Comparison of ENCODE assay signal across 25 mouse cellular contexts in the genomic region with DNA sequence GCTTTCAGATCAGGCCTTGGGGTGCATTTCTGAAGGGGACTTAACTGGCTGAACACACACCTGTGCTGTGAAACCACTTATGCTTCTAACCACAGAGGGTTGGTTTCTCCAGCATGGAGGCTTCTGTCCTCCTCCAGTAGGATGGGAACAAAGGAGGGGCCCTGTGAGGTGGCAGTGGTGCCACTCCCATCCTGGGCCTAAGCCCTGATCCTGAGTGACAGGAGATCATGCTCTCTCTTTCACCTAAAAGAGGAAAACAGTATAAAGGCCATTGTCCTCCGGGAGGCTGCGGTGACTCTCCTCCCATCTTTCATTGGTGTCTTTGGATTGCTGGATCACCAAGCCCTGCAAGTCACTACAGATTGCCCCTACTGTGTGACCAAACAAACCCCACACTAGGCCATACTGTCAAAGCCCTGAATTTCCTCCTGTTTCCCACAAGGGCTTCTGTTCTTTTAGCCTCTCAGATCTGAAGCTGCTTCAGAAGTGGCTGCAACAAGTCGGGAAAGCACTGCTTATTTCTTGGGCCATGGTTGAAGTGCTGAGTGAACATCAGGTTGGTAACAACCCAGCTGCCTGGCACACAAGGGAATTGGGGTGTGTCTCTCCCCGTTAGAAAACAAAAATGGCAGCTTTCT.
A peak's percentile ranks its signal among the peaks of the same experiment; 100 is the strongest.
DNase-seq lines count a peak whose midpoint lies in the region; ATAC-seq lines count a peak whose summit lies in the region.
"Had no signal": no experiment of that assay in that cellular context is flagged by ENCODE, and none has a peak within 500 bp of the region (broad histone marks: within the 10 kb centered on the region; RNA-seq: fewer than 3 reads in every experiment).

No protein-coding gene starts in this region.

- no peak overlapping the region for H3K4me3 ChIP-seq in embryonic facial prominence, embryonic 14.5 days (ENCODE audit: low read depth, low read length)
- H3K4me3 ChIP-seq in embryonic facial prominence, embryonic 10.5 days = no peak overlapping the region
- H3K4me3 ChIP-seq in heart, embryonic 13.5 days = no peak overlapping the region
- H3K4me3 ChIP-seq in heart, embryonic 12.5 days = no peak overlapping the region
- H3K4me3 ChIP-seq in midbrain, embryonic 11.5 days (ENCODE audit: low read depth, low read length) = no peak overlapping the region
- no peak overlapping the region for H3K4me3 ChIP-seq in midbrain, embryonic 14.5 days (replicated peaks; ENCODE audit: low read depth, low read length)
- H3K4me3 ChIP-seq: embryonic facial prominence, embryonic 13.5 days; heart, adult 2 months; heart, embryonic 10.5 days; heart, embryonic 15.5 days; hindbrain, embryonic 13.5 days; intestine, embryonic 15.5 days had no signal

- H3K9me3 ChIP-seq in embryonic facial prominence, embryonic 14.5 days (ENCODE audit: control insufficient read depth, low read length) = no peaks in the 10 kb centered on the region
- no peaks in the 10 kb centered on the region for H3K9me3 ChIP-seq in embryonic facial prominence, embryonic 10.5 days
- H3K9me3 ChIP-seq in heart, embryonic 13.5 days = no peaks in the 10 kb centered on the region
- no peaks in the 10 kb centered on the region for H3K9me3 ChIP-seq in heart, embryonic 12.5 days (replicated peaks)
- no peaks in the 10 kb centered on the region for H3K9me3 ChIP-seq in midbrain, embryonic 11.5 days (ENCODE audit: control insufficient read depth, low read length)
- no peaks in the 10 kb centered on the region for H3K9me3 ChIP-seq in midbrain, embryonic 14.5 days (ENCODE audit: control insufficient read depth, low read length)
- H3K9me3 ChIP-seq: embryonic facial prominence, embryonic 13.5 days; heart, embryonic 10.5 days; heart, embryonic 15.5 days; hindbrain, embryonic 13.5 days; intestine, embryonic 15.5 days had no signal

- ATAC-seq in embryonic facial prominence, embryonic 14.5 days (ENCODE audit: low read depth) = peak; percentile 61; the same call in 1 of the 2 replicates
- peak; percentile 37; the same call in 1 of the 2 replicates for ATAC-seq in heart, embryonic 13.5 days (ENCODE audit: extremely low read depth, insufficient number of reproducible peaks, low FRiP score, low TSS enrichment)
- no peak for ATAC-seq in heart, embryonic 12.5 days (ENCODE audit: insufficient number of reproducible peaks, low FRiP score)
- ATAC-seq in midbrain, embryonic 11.5 days (ENCODE audit: low FRiP score) = no peak
- ATAC-seq in midbrain, embryonic 14.5 days (ENCODE audit: low FRiP score, low TSS enrichment) = no peak
- ATAC-seq: forebrain, embryonic 14.5 days; intestine, embryonic 15.5 days had no signal

- DNase-seq in embryonic facial prominence, embryonic 14.5 days (ENCODE audit: low spot score) = no peak
- DNase-seq in embryonic facial prominence, embryonic 10.5 days (ENCODE audit: low spot score) = no peak
- peak; percentile 81 for DNase-seq in midbrain, embryonic 11.5 days (ENCODE audit: low spot score, missing footprints)
- DNase-seq in midbrain, embryonic 14.5 days = no peak
- DNase-seq in NIH3T3 (ENCODE audit: low read depth) = peak; percentile 55
- DNase-seq in thymus, postnatal 10 days (ENCODE audit: low spot score in 2 of 2) = no peak
- DNase-seq: adrenal gland, adult 2 months; adrenal gland, postnatal 14 days; cerebellum, adult 11 months; cerebellum, adult 2 months; cerebellum, adult 9-11 months; cerebellum, postnatal 25 days; gastrocnemius, postnatal 25 days; heart, adult 2 months; heart, postnatal 10 days; heart, postnatal 4 days had no signal

- no peak overlapping the region for H3K4me2 ChIP-seq in embryonic facial prominence, embryonic 14.5 days (ENCODE audit: low read depth, low read length)
- H3K4me2 ChIP-seq in heart, embryonic 13.5 days = no peak overlapping the region
- no peak overlapping the region for H3K4me2 ChIP-seq in heart, embryonic 12.5 days
- H3K4me2 ChIP-seq in midbrain, embryonic 11.5 days = no peak overlapping the region
- no peak overlapping the region for H3K4me2 ChIP-seq in midbrain, embryonic 14.5 days (ENCODE audit: low read length)
- H3K4me2 ChIP-seq: embryonic facial prominence, embryonic 13.5 days; heart, embryonic 15.5 days; hindbrain, embryonic 13.5 days; intestine, embryonic 15.5 days had no signal

- 56% methylated on average over 4 of the region's 4 CpGs for WGBS in embryonic facial prominence, embryonic 14.5 days
- 49% methylated on average over 4 of the region's 4 CpGs for WGBS in embryonic facial prominence, embryonic 10.5 days
- WGBS in heart, embryonic 13.5 days = 60% methylated on average over 4 of the region's 4 CpGs
- 72% methylated on average over 4 of the region's 4 CpGs for WGBS in heart, embryonic 12.5 days
- 30% methylated on average over 4 of the region's 4 CpGs for WGBS in midbrain, embryonic 11.5 days
- 16% methylated on average over 4 of the region's 4 CpGs for whole genome bisulfite sequencing in midbrain, embryonic 14.5 days

- H3K9ac ChIP-seq in embryonic facial prominence, embryonic 14.5 days (ENCODE audit: low read depth, low read length) = no peak overlapping the region
- H3K9ac ChIP-seq in heart, embryonic 13.5 days = no peak overlapping the region
- H3K9ac ChIP-seq in heart, embryonic 12.5 days = no peak overlapping the region
- no peak overlapping the region for H3K9ac ChIP-seq in midbrain, embryonic 11.5 days (ENCODE audit: low read length)
- no peak overlapping the region for H3K9ac ChIP-seq in midbrain, embryonic 14.5 days (replicated peaks; ENCODE audit: low read length)
- H3K9ac ChIP-seq: embryonic facial prominence, embryonic 13.5 days; heart, embryonic 15.5 days; hindbrain, embryonic 13.5 days; intestine, embryonic 15.5 days had no signal

- no peaks in the 10 kb centered on the region for H3K36me3 ChIP-seq in embryonic facial prominence, embryonic 14.5 days (ENCODE audit: control insufficient read depth, insufficient read depth, low read length)
- no peaks in the 10 kb centered on the region for H3K36me3 ChIP-seq in embryonic facial prominence, embryonic 10.5 days (replicated peaks)
- H3K36me3 ChIP-seq in heart, embryonic 13.5 days = no peaks in the 10 kb centered on the region
- no peaks in the 10 kb centered on the region for H3K36me3 ChIP-seq in heart, embryonic 12.5 days
- H3K36me3 ChIP-seq in midbrain, embryonic 11.5 days (ENCODE audit: control insufficient read depth, insufficient read depth, low read length) = no peaks in the 10 kb centered on the region
- H3K36me3 ChIP-seq in midbrain, embryonic 14.5 days (ENCODE audit: control insufficient read depth, insufficient read depth, low read length) = no peaks in the 10 kb centered on the region
- H3K36me3 ChIP-seq: embryonic facial prominence, embryonic 13.5 days; heart, embryonic 10.5 days; heart, embryonic 15.5 days; hindbrain, embryonic 13.5 days; intestine, embryonic 15.5 days had no signal

- peaks cover 8% of the 10 kb centered on the region; the same call in 1 of the 2 replicates for H3K4me1 ChIP-seq in embryonic facial prominence, embryonic 14.5 days (ENCODE audit: control insufficient read depth, insufficient read depth, low read length)
- H3K4me1 ChIP-seq in embryonic facial prominence, embryonic 10.5 days = peaks cover 22% of the 10 kb centered on the region
- peaks cover 19% of the 10 kb centered on the region for H3K4me1 ChIP-seq in heart, embryonic 13.5 days
- peaks cover 16% of the 10 kb centered on the region for H3K4me1 ChIP-seq in heart, embryonic 12.5 days (replicated peaks)
- H3K4me1 ChIP-seq in midbrain, embryonic 11.5 days (ENCODE audit: control insufficient read depth, insufficient read depth, low read length) = peaks cover 10% of the 10 kb centered on the region
- H3K4me1 ChIP-seq in midbrain, embryonic 14.5 days (ENCODE audit: control insufficient read depth, insufficient read depth, low read length) = peaks cover 10% of the 10 kb centered on the region
- H3K4me1 ChIP-seq: intestine, embryonic 15.5 days had no signal

- no peak overlapping the region for H3K27ac ChIP-seq in embryonic facial prominence, embryonic 14.5 days (replicated peaks; ENCODE audit: low read depth, low read length)
- H3K27ac ChIP-seq in embryonic facial prominence, embryonic 10.5 days (replicated peaks) = no peak overlapping the region
- H3K27ac ChIP-seq in heart, embryonic 13.5 days (replicated peaks) = no peak overlapping the region
- H3K27ac ChIP-seq in heart, embryonic 12.5 days (ENCODE audit: poor library complexity, severe bottlenecking) = no peak overlapping the region
- no peak overlapping the region for H3K27ac ChIP-seq in midbrain, embryonic 11.5 days (ENCODE audit: low read depth, low read length)
- H3K27ac ChIP-seq in midbrain, embryonic 14.5 days (replicated peaks; ENCODE audit: low read depth, low read length) = no peak overlapping the region
- H3K27ac ChIP-seq: embryonic facial prominence, embryonic 13.5 days; heart, adult 2 months; heart, embryonic 10.5 days; heart, embryonic 15.5 days; hindbrain, embryonic 13.5 days; intestine, embryonic 15.5 days had no signal

- H3K27me3 ChIP-seq in embryonic facial prominence, embryonic 14.5 days (replicated peaks; ENCODE audit: control insufficient read depth, insufficient read depth, low read length) = no peaks in the 10 kb centered on the region
- H3K27me3 ChIP-seq in embryonic facial prominence, embryonic 10.5 days (replicated peaks; ENCODE audit: low read depth, poor library complexity, severe bottlenecking) = peaks cover 17% of the 10 kb centered on the region
- H3K27me3 ChIP-seq in heart, embryonic 13.5 days (replicated peaks) = peaks cover 32% of the 10 kb centered on the region
- peaks cover 19% of the 10 kb centered on the region for H3K27me3 ChIP-seq in heart, embryonic 12.5 days (replicated peaks)
- H3K27me3 ChIP-seq in midbrain, embryonic 11.5 days (ENCODE audit: control insufficient read depth, insufficient read depth, low read length) = no peaks in the 10 kb centered on the region
- no peaks in the 10 kb centered on the region for H3K27me3 ChIP-seq in midbrain, embryonic 14.5 days (ENCODE audit: control insufficient read depth, insufficient read depth, low read length)
- H3K27me3 ChIP-seq: hindbrain, embryonic 13.5 days; intestine, embryonic 15.5 days; Patski had no signal

Comparison
In these comparisons a context has a peak if more than half of its experiments do, and no peak if none do; other contexts are left out.
1. ATAC-seq: peak in embryonic facial prominence, embryonic 14.5 days (single experiment) and heart, embryonic 13.5 days (single experiment); none in heart, embryonic 12.5 days (single experiment), midbrain, embryonic 11.5 days (single experiment) and midbrain, embryonic 14.5 days (single experiment).
2. DNase-seq: peak in midbrain, embryonic 11.5 days (single experiment) and NIH3T3 (single experiment); none in embryonic facial prominence, embryonic 14.5 days (single experiment), embryonic facial prominence, embryonic 10.5 days (single experiment), midbrain, embryonic 14.5 days (single experiment) and thymus, postnatal 10 days (0 of 2).